Mouse (Mus musculus): ENCODE results near the gene Tcp11l1.

Tcp11l1 gene

GRCm38 (mm10) chr2:104710670-104711370, 1.1 kb downstream of the Tcp11l1 start:
- no peak for DNase-seq (ENCODE audit: low read depth)

GRCm38 (mm10) chr2:104709786-104710337, 2.1 kb downstream of the Tcp11l1 start:
- DNase-seq (ENCODE audit: low read depth), result no peak

- DNase-seq (ENCODE audit: low read depth), result no peak
Observed at GRCm38 (mm10) chr2:104704355-104704754, 7.6 kb downstream of the Tcp11l1 start.

GRCm38 (mm10) chr2:104703158-104703557, 8.8 kb downstream of the Tcp11l1 start:
- DNase-seq (ENCODE audit: low read depth), result no peak

- DNase-seq (ENCODE audit: low read depth), result no peak
Observed at GRCm38 (mm10) chr2:104699659-104700058, 12.3 kb downstream of the Tcp11l1 start.

- DNase-seq (ENCODE audit: low read depth), result no peak
Observed at GRCm38 (mm10) chr2:104692551-104692950, 19.4 kb downstream of the Tcp11l1 start.

- no peak for DNase-seq (ENCODE audit: low read depth)
Observed at GRCm38 (mm10) chr2:104690720-104691119, 21.2 kb downstream of the Tcp11l1 start.

- DNase-seq (ENCODE audit: low read depth), result no peak
Observed at GRCm38 (mm10) chr2:104688724-104689123, 23.2 kb downstream of the Tcp11l1 start.

- DNase-seq (ENCODE audit: low read depth), result no peak
Observed at GRCm38 (mm10) chr2:104688321-104688720, 23.6 kb downstream of the Tcp11l1 start.

- no peak for DNase-seq (ENCODE audit: low read depth)
Observed at GRCm38 (mm10) chr2:104687261-104687660, 24.7 kb downstream of the Tcp11l1 start.

- peak; percentile 64 for DNase-seq (ENCODE audit: low read depth)
Observed at GRCm38 (mm10) chr2:104685418-104685817, 26.6 kb downstream of the Tcp11l1 start.

- no peak for DNase-seq (ENCODE audit: low read depth)
Observed at GRCm38 (mm10) chr2:104684771-104685170, 27.2 kb downstream of the Tcp11l1 start.

- DNase-seq (ENCODE audit: low read depth), result no peak
Observed at GRCm38 (mm10) chr2:104677326-104677725, 34.6 kb downstream of the Tcp11l1 start.

GRCm38 (mm10) chr2:104671724-104672123, 40.2 kb downstream of the Tcp11l1 start:
- no peak for DNase-seq (ENCODE audit: low read depth)

- peak; percentile 9 for DNase-seq (ENCODE audit: low read depth)
Observed at GRCm38 (mm10) chr2:104669122-104669804, 42.7 kb downstream of the Tcp11l1 start.

- DNase-seq (ENCODE audit: low read depth), result no peak
Observed at GRCm38 (mm10) chr2:104663372-104664100, 48.4 kb downstream of the Tcp11l1 start.

GRCm38 (mm10) chr2:104658659-104659058, 53.3 kb downstream of the Tcp11l1 start:
- DNase-seq (ENCODE audit: low read depth), result no peak

GRCm38 (mm10) chr2:104615985-104616711, 95.8 kb downstream of the Tcp11l1 start:
- no peak for DNase-seq (ENCODE audit: low read depth)

- DNase-seq (ENCODE audit: low read depth), result no peak
Observed at GRCm38 (mm10) chr2:104614786-104615185, 97.2 kb downstream of the Tcp11l1 start.

Measured in c-Kit-positive CD71-positive TER-119-negative erythroid progenitor cells, embryonic 14.5 days (primary cell).